Mouse (Mus musculus): Measurements from ENCODE around the gene Adamtsl1.

DNA sequence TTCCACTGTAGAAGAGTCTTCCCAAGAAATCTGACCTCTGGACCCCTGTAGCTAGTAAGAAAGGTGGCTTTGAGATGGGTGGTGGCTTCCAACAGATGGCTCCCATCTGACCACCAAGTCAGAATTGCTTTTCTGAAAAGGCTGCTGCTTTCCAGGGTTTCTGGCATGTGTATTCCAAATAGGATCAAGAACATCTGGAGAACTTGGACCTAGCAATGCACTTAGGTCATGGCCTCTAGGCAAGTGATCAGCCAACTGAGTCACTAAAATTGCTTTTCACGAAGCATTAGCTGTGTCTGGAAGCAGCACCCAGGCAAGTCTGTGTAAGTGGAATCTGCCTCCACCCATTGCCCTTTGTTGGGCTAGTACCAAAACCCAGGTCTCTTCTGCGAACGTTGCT lies 105.3 kb downstream of the Adamtsl1 start:
- TF ChIP-seq CTCF (IDR thresholded peaks at IDR 0.05), result no peak
- TF ChIP-seq EP300 (IDR thresholded peaks at IDR 0.05), result no peak
